Comparison of ENCODE assay signal across 14 mouse cellular contexts in the genomic region with DNA sequence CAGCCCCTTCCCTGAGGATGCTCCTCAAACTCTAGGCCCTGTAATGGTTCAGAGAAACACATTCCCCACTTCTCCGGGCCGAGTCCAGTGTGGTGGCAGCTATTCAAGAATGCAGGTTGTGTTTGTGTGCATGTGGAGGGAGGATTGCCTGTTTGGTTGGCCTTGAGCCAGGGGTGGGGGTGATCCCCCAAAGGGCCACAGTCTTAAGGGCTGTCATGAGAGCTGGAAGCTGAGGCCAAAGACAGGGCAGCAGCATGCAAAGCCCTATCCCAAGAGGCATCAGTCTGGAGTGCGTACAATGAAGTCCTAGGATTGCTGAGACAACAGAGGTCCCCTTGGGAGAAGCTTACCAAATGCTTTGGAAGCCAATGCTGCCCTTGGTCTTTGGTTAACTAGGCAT.
"Had no signal": no experiment of that assay in that cellular context is flagged by ENCODE, and none has a peak within 500 bp of the region (broad histone marks: within the 10 kb centered on the region; RNA-seq: fewer than 3 reads in every experiment).

No protein-coding gene starts in this region.

- H3K9ac ChIP-seq: liver, embryonic 13.5 days; lung, embryonic 15.5 days; midbrain, embryonic 13.5 days had no signal

- H3K9me3 ChIP-seq: liver, embryonic 13.5 days; lung, embryonic 15.5 days; midbrain, embryonic 10.5 days; midbrain, embryonic 13.5 days had no signal

- H3K4me1 ChIP-seq: liver, embryonic 13.5 days; lung, embryonic 15.5 days; megakaryocyte, embryonic 14.5 days; midbrain, embryonic 10.5 days; midbrain, embryonic 13.5 days had no signal

- H3K27me3 ChIP-seq: liver, embryonic 13.5 days had no signal

- H3K36me3 ChIP-seq: liver, embryonic 13.5 days; lung, embryonic 15.5 days; midbrain, embryonic 10.5 days; midbrain, embryonic 13.5 days had no signal

- H3K27ac ChIP-seq: left cerebral cortex, adult 2 months; liver, embryonic 13.5 days; lung, embryonic 15.5 days; midbrain, embryonic 10.5 days; midbrain, embryonic 13.5 days had no signal

- H3K4me3 ChIP-seq: left cerebral cortex, adult 2 months; liver, embryonic 13.5 days; lung, embryonic 15.5 days; megakaryocyte, embryonic 14.5 days; midbrain, embryonic 10.5 days; midbrain, embryonic 13.5 days had no signal

- H3K4me2 ChIP-seq: liver, embryonic 13.5 days; lung, embryonic 15.5 days; midbrain, embryonic 13.5 days had no signal

- ATAC-seq: midbrain, embryonic 13.5 days; midbrain, embryonic 16.5 days had no signal

- DNase-seq: kidney, adult 9 months; kidney, postnatal 25 days; layer of hippocampus, postnatal 36 days; liver, embryonic 13.5 days; lung, postnatal 10 days; lung, postnatal 36 days; thymus, adult 18-20 months; thymus, postnatal 36 days had no signal
